Mouse (Mus musculus): ENCODE measurements at regions not wholly inside any gene's neighbourhood (a gene's known extent, or its start where the extent isn't known, plus 50 kb on each side); places are given as distances from the start of the nearest gene placed in this dataset.
"Not testable (repeated sequence)": the region's sequence is repeated elsewhere in the genome, so short reads cannot be mapped to it uniquely, and the experiment has no call there.

DNA sequence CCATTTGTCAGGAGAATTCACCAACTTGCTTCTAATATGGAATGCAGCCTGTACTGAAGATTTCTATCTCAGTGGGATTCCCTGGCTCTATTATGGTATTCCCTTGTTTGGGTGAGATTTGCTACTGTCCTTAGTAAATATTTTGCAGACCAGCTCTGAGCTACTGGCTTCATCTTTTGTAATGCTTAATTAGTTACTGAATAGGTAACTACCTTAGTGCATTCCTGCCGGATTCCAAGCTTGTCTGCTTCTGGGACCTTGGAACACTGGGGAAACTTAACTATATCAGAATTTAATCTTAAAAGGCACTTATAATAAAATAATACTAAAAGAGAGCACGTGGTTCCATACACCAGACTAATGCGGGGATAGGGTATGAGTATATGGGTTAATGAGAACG is 257.4 kb downstream of the Antxr2 start:
- TF ChIP-seq EP300, CTCF (IDR thresholded peaks at IDR 0.05; ENCODE audit: low read depth): not testable (repeated sequence)

All from liver, embryonic 14.5 days (tissue).